Mouse (Mus musculus) midbrain, embryonic 13.5 days (tissue): ENCODE results near the gene Gm8369. TPM values are rescaled to one million over a fixed set of nuclear protein-coding genes. Genes with fewer than 3 reads are reported as not detected.
"Not testable (repeated sequence)": the region's sequence is repeated elsewhere in the genome, so short reads cannot be mapped to it uniquely, and the experiment has no call there.

Experiments used
- ATAC-seq: fragments of 200-750 bp; cut with Nextera tagmentation; 2 replicates; pipeline ENCODE4 v1.8.0; 2017; ENCODE audit warnings: mild to moderate bottlenecking, moderate TSS enrichment, moderate library complexity
- H3K27ac ChIP-seq: fragments of 300-500 bp; sonication (generic); 2 replicates; pipeline ENCODE4 v1.5.1; 2015; ENCODE audit warnings: inconsistent platforms, mild to moderate bottlenecking, moderate library complexity
- H3K27me3 ChIP-seq: fragments of 300-500 bp; sonication (generic); 2 replicates; pipeline ENCODE4 v1.6.1; 2015; ENCODE audit warnings: mild to moderate bottlenecking, inconsistent platforms
- H3K36me3 ChIP-seq: fragments of 300-500 bp; sonication (generic); 2 replicates; pipeline ENCODE4 v1.6.1; 2015; ENCODE audit warnings: mild to moderate bottlenecking, inconsistent platforms
- H3K4me1 ChIP-seq: fragments of 300-500 bp; sonication (generic); replicated peaks from 2 replicates; pipeline ENCODE4 v1.6.1; 2015; ENCODE audit warnings: inconsistent platforms
- H3K4me2 ChIP-seq: fragments of 300-500 bp; sonication (generic); replicated peaks from 2 replicates; pipeline ENCODE4 v1.6.1; 2015; ENCODE audit warnings: moderate library complexity, mild to moderate bottlenecking, inconsistent platforms
- H3K4me3 ChIP-seq: fragments of 300-500 bp; sonication (generic); replicated peaks from 2 replicates; pipeline ENCODE4 v1.5.1; 2015; ENCODE audit warnings: mild to moderate bottlenecking, inconsistent platforms
- H3K9ac ChIP-seq: fragments of 300-500 bp; sonication (generic); replicated peaks from 2 replicates; pipeline ENCODE4 v1.6.1; 2015; ENCODE audit warnings: mild to moderate bottlenecking, inconsistent platforms
- H3K9me3 ChIP-seq: fragments of 300-500 bp; sonication (generic); 2 replicates; pipeline ENCODE4 v1.6.1; 2016; ENCODE audit warnings: mild to moderate bottlenecking, inconsistent platforms
- whole genome bisulfite sequencing: fragments of 180-500 bp; shearing (Covaris S2); methylation state at CpG from one replicate; pipeline ENCODE4 v1.1.7; 2015; 5-methylcytosine and 5-hydroxymethylcytosine counted together
- polyA plus RNA-seq: library from polyadenylated mRNA; unstranded; fragments of >200 nt; fragmentation: Nextera tagmentation; extraction: Ambion mirVana; gene quantifications from 2 replicates; pipeline ENCODE4 v1.2.1, GENCODE M21; 2015

The Gm8369 gene
- not detected in 2 replicates for polyA plus RNA-seq

GRCm38 (mm10) chr19:11485746-11486145, at the start of gene Gm8369:
Gm8369 (plus strand) TSS chr19:11485938.
- Histone ChIP-seq H3K4me3 (no peak within 1 kb of the TSS), H3K9me3 (no peaks in the 10 kb centered on the region), H3K9ac (no peak within 1 kb of the TSS), H3K27ac (no peak within 1 kb of the TSS), H3K27me3 (no peaks in the 10 kb centered on the region), H3K36me3 (no peaks in the 10 kb centered on the region), H3K4me2 (no peak within 1 kb of the TSS), H3K4me1 (no peaks in the 10 kb centered on the region)
- ATAC-seq, result no peak
- WGBS, result 85% methylated on average over 2 of the region's 2 CpGs

- H3K4me1 ChIP-seq, result no peaks in the 10 kb centered on the region
- no peak for ATAC-seq
- H3K4me3 ChIP-seq, result no peak within 1 kb of the TSS
- H3K36me3 ChIP-seq, result no peaks in the 10 kb centered on the region
- H3K27ac ChIP-seq, result no peak within 1 kb of the TSS
- no peaks in the 10 kb centered on the region for H3K9me3 ChIP-seq
- no peaks in the 10 kb centered on the region for H3K27me3 ChIP-seq
- no peak within 1 kb of the TSS for H3K9ac ChIP-seq
- no peak within 1 kb of the TSS for H3K4me2 ChIP-seq
These were observed 42.4 kb upstream of the Gm8369 start, which contains the start of gene Ms4a4b for GRCm38 (mm10) chr19:11443338-11443737. Ms4a4b (plus strand) TSS chr19:11443553.

- ATAC-seq, result no peak
- 88% methylated on average over 5 of the region's 5 CpGs for WGBS
- no peaks in the 10 kb centered on the region for H3K27me3 ChIP-seq
These were observed 41.8 kb upstream of the Gm8369 start for GRCm38 (mm10) chr19:11443964-11444363.

GRCm38 (mm10) chr19:11447238-11447637, 38.5 kb upstream of the Gm8369 start:
- ATAC-seq, result no peak
- Histone ChIP-seq H3K27me3 (no peaks in the 10 kb centered on the region), H3K4me1 (no peaks in the 10 kb centered on the region), H3K36me3 (no peaks in the 10 kb centered on the region), H3K9ac (no peak overlapping the region), H3K9me3 (no peaks in the 10 kb centered on the region), H3K27ac (no peak overlapping the region), H3K4me3 (no peak overlapping the region), H3K4me2 (no peak overlapping the region)
- 91% methylated on average over 2 of the region's 2 CpGs for WGBS

More at GRCm38 (mm10) chr19:11443964-11444363, 41.8 kb upstream of the Gm8369 start:
- Histone ChIP-seq H3K9me3 (no peaks in the 10 kb centered on the region), H3K4me1 (no peaks in the 10 kb centered on the region), H3K4me2 (no peak overlapping the region), H3K4me3 (no peak overlapping the region), H3K9ac (no peak overlapping the region), H3K27ac (no peak overlapping the region), H3K36me3 (no peaks in the 10 kb centered on the region)

- not testable (repeated sequence) for H3K9ac ChIP-seq, H3K4me2 ChIP-seq, H3K4me1 ChIP-seq, H3K27ac ChIP-seq, H3K27me3 ChIP-seq, H3K9me3 ChIP-seq, ATAC-seq, H3K36me3 ChIP-seq, H3K4me3 ChIP-seq
- 86% methylated on average over 4 of the region's 4 CpGs for WGBS
These were observed 26.7 kb upstream of the Gm8369 start for GRCm38 (mm10) chr19:11459041-11459440.

GRCm38 (mm10) chr19:11464795-11465194, 20.9 kb upstream of the Gm8369 start:
- H3K9me3 ChIP-seq, H3K27me3 ChIP-seq, H3K4me3 ChIP-seq, H3K4me1 ChIP-seq, H3K36me3 ChIP-seq, H3K4me2 ChIP-seq, ATAC-seq, H3K27ac ChIP-seq, H3K9ac ChIP-seq: not testable (repeated sequence)
- 54% methylated on average over 1 of the region's 1 CpGs for WGBS

GRCm38 (mm10) chr19:11466471-11466870, 19.3 kb upstream of the Gm8369 start:
- H3K27ac ChIP-seq, result no peak overlapping the region
- no peaks in the 10 kb centered on the region for H3K9me3 ChIP-seq
- H3K4me1 ChIP-seq, result no peaks in the 10 kb centered on the region
- H3K36me3 ChIP-seq, result no peaks in the 10 kb centered on the region
- 76% methylated on average over 5 of the region's 5 CpGs for WGBS
- H3K9ac ChIP-seq, result no peak overlapping the region
- H3K4me3 ChIP-seq, result no peak overlapping the region
- ATAC-seq, result no peak
- H3K27me3 ChIP-seq, result no peaks in the 10 kb centered on the region
- H3K4me2 ChIP-seq, result no peak overlapping the region

- H3K4me1 ChIP-seq, H3K27me3 ChIP-seq, H3K4me2 ChIP-seq, H3K27ac ChIP-seq, H3K9me3 ChIP-seq, H3K4me3 ChIP-seq, H3K9ac ChIP-seq, H3K36me3 ChIP-seq, ATAC-seq: not testable (repeated sequence)
- 57% methylated on average over 1 of the region's 1 CpGs for WGBS
These were observed 17.4 kb upstream of the Gm8369 start for GRCm38 (mm10) chr19:11468361-11468760.

GRCm38 (mm10) chr19:11469215-11469614, 16.5 kb upstream of the Gm8369 start, which contains the start of gene Ms4a6c:
Ms4a6c (plus strand) TSS chr19:11469366.
- H3K36me3 ChIP-seq, H3K4me3 ChIP-seq, H3K27ac ChIP-seq, H3K9me3 ChIP-seq, H3K9ac ChIP-seq, H3K4me2 ChIP-seq, ATAC-seq, H3K27me3 ChIP-seq, H3K4me1 ChIP-seq: not testable (repeated sequence)
- WGBS, result 95% methylated on average over 4 of the region's 4 CpGs

- Histone ChIP-seq H3K9ac (no peak overlapping the region), H3K9me3 (no peaks in the 10 kb centered on the region), H3K27ac (no peak overlapping the region), H3K4me1 (no peaks in the 10 kb centered on the region), H3K36me3 (no peaks in the 10 kb centered on the region), H3K4me3 (no peak overlapping the region), H3K4me2 (no peak overlapping the region), H3K27me3 (no peaks in the 10 kb centered on the region)
- 89% methylated on average over 2 of the region's 2 CpGs for WGBS
- no peak for ATAC-seq
These were observed 6.0 kb upstream of the Gm8369 start for GRCm38 (mm10) chr19:11479714-11480113.

- Histone ChIP-seq H3K9ac (no peak overlapping the region), H3K4me3 (no peak overlapping the region), H3K9me3 (no peaks in the 10 kb centered on the region), H3K4me1 (no peaks in the 10 kb centered on the region), H3K27me3 (no peaks in the 10 kb centered on the region), H3K27ac (no peak overlapping the region), H3K4me2 (no peak overlapping the region), H3K36me3 (no peaks in the 10 kb centered on the region)
- WGBS, result 93% methylated on average over 2 of the region's 2 CpGs
- no peak for ATAC-seq
These were observed 3.1 kb upstream of the Gm8369 start for GRCm38 (mm10) chr19:11482684-11483083.

GRCm38 (mm10) chr19:11483941-11484340, 1.8 kb upstream of the Gm8369 start:
- Histone ChIP-seq H3K9me3 (no peaks in the 10 kb centered on the region), H3K4me3 (no peak overlapping the region), H3K4me1 (no peaks in the 10 kb centered on the region), H3K4me2 (no peak overlapping the region), H3K9ac (no peak overlapping the region), H3K27ac (no peak overlapping the region), H3K36me3 (no peaks in the 10 kb centered on the region), H3K27me3 (no peaks in the 10 kb centered on the region)
- no peak for ATAC-seq
- 82% methylated on average over 4 of the region's 4 CpGs for WGBS

GRCm38 (mm10) chr19:11484388-11484787, 1.4 kb upstream of the Gm8369 start:
- Histone ChIP-seq H3K4me3 (no peak overlapping the region), H3K36me3 (no peaks in the 10 kb centered on the region), H3K27me3 (no peaks in the 10 kb centered on the region), H3K9me3 (no peaks in the 10 kb centered on the region), H3K9ac (no peak overlapping the region), H3K27ac (no peak overlapping the region), H3K4me1 (no peaks in the 10 kb centered on the region), H3K4me2 (no peak overlapping the region)
- ATAC-seq, result no peak
- WGBS, result 81% methylated on average over 3 of the region's 3 CpGs
